Comparison of ENCODE assay signal across 8 mouse cellular contexts in the genomic region with DNA sequence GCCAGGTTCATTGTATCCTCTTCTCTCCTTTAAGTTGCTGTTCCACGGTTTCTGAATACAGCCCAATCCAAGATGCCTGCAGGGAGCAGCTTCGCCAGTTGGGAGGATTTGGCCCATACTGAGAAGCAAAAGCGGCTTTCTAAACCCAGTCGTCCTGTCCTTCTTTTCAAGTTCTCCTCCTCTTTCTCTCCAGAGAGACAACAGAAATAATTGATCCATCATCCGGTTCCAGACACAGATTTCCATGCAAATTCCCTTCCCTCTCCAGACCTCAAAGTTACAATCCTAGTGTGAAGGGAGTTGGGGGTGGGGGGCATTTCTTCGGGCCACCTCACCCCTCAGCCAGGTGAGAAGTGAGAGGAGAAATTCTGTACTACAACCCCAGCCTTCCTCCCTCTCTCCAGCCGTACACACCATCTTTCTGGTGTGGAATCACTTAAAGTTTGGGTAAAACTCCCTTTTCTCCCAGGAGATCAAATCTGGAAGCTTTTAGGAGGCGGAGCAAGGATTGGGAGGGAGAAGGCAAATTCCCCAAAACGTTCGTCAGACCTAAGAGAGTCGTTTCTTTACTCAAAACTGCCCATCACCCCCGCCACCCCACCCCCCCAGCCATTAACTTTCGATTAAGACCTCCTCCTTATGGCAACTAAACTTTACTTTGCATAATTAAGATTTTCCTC. TPM values are rescaled to one million over a fixed set of nuclear protein-coding genes. Genes with fewer than 3 reads are reported as not detected.
DNase-seq lines count a peak whose midpoint lies in the region; ATAC-seq lines count a peak whose summit lies in the region.

No protein-coding gene starts in this region.

- peak; percentile 52 for DNase-seq in forebrain, embryonic 14.5 days (ENCODE audit: low spot score)
- no peak for DNase-seq in neural tube, embryonic 11.5 days (ENCODE audit: low spot score)
- DNase-seq in layer of hippocampus, adult 9-11 months: no peak
- no peak for DNase-seq in natural killer cell, adult 2 months (ENCODE audit: low spot score in 2 of 2)
- no peak for DNase-seq in layer of hippocampus, adult 11-12 months (ENCODE audit: low spot score)

- peak overlapping the region; percentile 54; the same call in 1 of the 2 replicates for H3K9ac ChIP-seq in forebrain, embryonic 14.5 days (ENCODE audit: low read length)
- H3K9ac ChIP-seq in intestine, embryonic 16.5 days (ENCODE audit: low read depth, low read length): peak overlapping the region; percentile 63
- peak overlapping the region; percentile 61 for H3K9ac ChIP-seq in neural tube, embryonic 11.5 days (ENCODE audit: low read length)

- H3K27ac ChIP-seq in forebrain, embryonic 14.5 days (ENCODE audit: low read depth, low read length): peak overlapping the region; percentile 99
- H3K27ac ChIP-seq in intestine, embryonic 16.5 days (ENCODE audit: low read length): peak overlapping the region; percentile 91
- H3K27ac ChIP-seq in neural tube, embryonic 11.5 days (ENCODE audit: low read depth, low read length): peak overlapping the region; percentile 98

- under 1% methylated on average over 13 of the region's 13 CpGs for WGBS in forebrain, embryonic 14.5 days
- WGBS in intestine, embryonic 16.5 days: 10% methylated on average over 13 of the region's 13 CpGs
- 2% methylated on average over 13 of the region's 13 CpGs for WGBS in neural tube, embryonic 11.5 days

- H3K4me1 ChIP-seq in megakaryocyte, embryonic 14.5 days: peaks cover 35% of the 10 kb centered on the region
- peaks cover under 1% of the 10 kb centered on the region for H3K4me1 ChIP-seq in forebrain, embryonic 14.5 days (ENCODE audit: control insufficient read depth, insufficient read depth, low read length)
- H3K4me1 ChIP-seq in intestine, embryonic 16.5 days (ENCODE audit: control insufficient read depth, insufficient read depth, low read length): peaks cover 5% of the 10 kb centered on the region
- peaks cover 2% of the 10 kb centered on the region; the same call in 1 of the 2 replicates for H3K4me1 ChIP-seq in neural tube, embryonic 11.5 days (ENCODE audit: control insufficient read depth, insufficient read depth, low read length)

- peak overlapping the region; percentile 60 for H3K4me2 ChIP-seq in forebrain, embryonic 14.5 days (ENCODE audit: low read length)
- H3K4me2 ChIP-seq in intestine, embryonic 16.5 days (ENCODE audit: low read depth, low read length): peak overlapping the region; percentile 78
- peak overlapping the region; percentile 83 for H3K4me2 ChIP-seq in neural tube, embryonic 11.5 days (ENCODE audit: low read depth)

- no peaks in the 10 kb centered on the region for H3K36me3 ChIP-seq in megakaryocyte, embryonic 14.5 days (replicated peaks; ENCODE audit: low read length)
- no peaks in the 10 kb centered on the region for H3K36me3 ChIP-seq in forebrain, embryonic 14.5 days (ENCODE audit: control insufficient read depth, insufficient read depth, low read length)
- no peaks in the 10 kb centered on the region for H3K36me3 ChIP-seq in intestine, embryonic 16.5 days (ENCODE audit: control insufficient read depth, insufficient read depth, low read length)
- H3K36me3 ChIP-seq in neural tube, embryonic 11.5 days (ENCODE audit: control insufficient read depth, insufficient read depth, low read length): no peaks in the 10 kb centered on the region

- peak overlapping the region; percentile 90 for H3K4me3 ChIP-seq in megakaryocyte, embryonic 14.5 days (replicated peaks)
- H3K4me3 ChIP-seq in forebrain, embryonic 14.5 days (ENCODE audit: low read depth, low read length): peak overlapping the region; percentile 91
- peak overlapping the region; percentile 72 for H3K4me3 ChIP-seq in intestine, embryonic 16.5 days (ENCODE audit: low read length)
- peak overlapping the region; percentile 77 for H3K4me3 ChIP-seq in neural tube, embryonic 11.5 days (ENCODE audit: low read depth, low read length)

- H3K9me3 ChIP-seq in megakaryocyte, embryonic 14.5 days: peaks cover 10% of the 10 kb centered on the region
- no peaks in the 10 kb centered on the region for H3K9me3 ChIP-seq in forebrain, embryonic 14.5 days (replicated peaks; ENCODE audit: control insufficient read depth, low read length)
- H3K9me3 ChIP-seq in intestine, embryonic 16.5 days (ENCODE audit: control insufficient read depth, low read length): no peaks in the 10 kb centered on the region
- H3K9me3 ChIP-seq in neural tube, embryonic 11.5 days (ENCODE audit: control insufficient read depth, low read length): no peaks in the 10 kb centered on the region

- ATAC-seq in megakaryocyte, adult 5-6 weeks (ENCODE audit: poor library complexity, severe bottlenecking): no peak
- no peak; the same call in 1 of the 2 replicates for ATAC-seq in forebrain, embryonic 14.5 days
- ATAC-seq in intestine, embryonic 16.5 days: no peak
- ATAC-seq in neural tube, embryonic 11.5 days (ENCODE audit: insufficient read depth, low FRiP score, low TSS enrichment): no peak

- H3K27me3 ChIP-seq in megakaryocyte, embryonic 14.5 days (replicated peaks): peaks cover 61% of the 10 kb centered on the region
- no peaks in the 10 kb centered on the region for H3K27me3 ChIP-seq in forebrain, embryonic 14.5 days (replicated peaks; ENCODE audit: control insufficient read depth, insufficient read depth, low read length)
- H3K27me3 ChIP-seq in intestine, embryonic 16.5 days (replicated peaks; ENCODE audit: control insufficient read depth, insufficient read depth, low read length): peaks cover 9% of the 10 kb centered on the region
- no peaks in the 10 kb centered on the region for H3K27me3 ChIP-seq in neural tube, embryonic 11.5 days (ENCODE audit: control insufficient read depth, insufficient read depth, low read length)

RNA-seq across cellular contexts. Expression of a gene that starts 1.2 kb away (rescaled TPM):
- 1.2 and 3.1 TPM in 2 replicates for polyA plus RNA-seq in megakaryocyte, embryonic 14.5 days (2012; ENCODE audit: insufficient read depth, low replicate concordance)
- total RNA-seq in megakaryocyte, adult 5-6 weeks (2015): not detected in 2 replicates
- not detected in 2 replicates for total RNA-seq in megakaryocyte, adult 5-6 weeks (2017)
- 18.6 and 19.2 TPM in 2 replicates for polyA plus RNA-seq in forebrain, embryonic 14.5 days (2014; fragmentation: Nextera tagmentation; extraction: Ambion mirVana)
- 9.4 and 9.8 TPM in 2 replicates for polyA plus RNA-seq in intestine, embryonic 16.5 days (2015; fragmentation: Nextera tagmentation; extraction: Ambion mirVana)
- 37.3 and 40.4 TPM in 2 replicates for polyA plus RNA-seq in neural tube, embryonic 11.5 days (2014; fragmentation: Nextera tagmentation; extraction: Ambion mirVana)

RNA-seq across cellular contexts. Expression of a gene that starts 23.7 kb away (rescaled TPM):
- not detected in 2 replicates for polyA plus RNA-seq in megakaryocyte, embryonic 14.5 days (2012; ENCODE audit: insufficient read depth, low replicate concordance)
- not detected in 2 replicates for total RNA-seq in megakaryocyte, adult 5-6 weeks (2015)
- not detected in 2 replicates for total RNA-seq in megakaryocyte, adult 5-6 weeks (2017)
- polyA plus RNA-seq in forebrain, embryonic 14.5 days (2014; fragmentation: Nextera tagmentation; extraction: Ambion mirVana): 6.8 and 9.8 TPM in 2 replicates
- 14.9 and 15.8 TPM in 2 replicates for polyA plus RNA-seq in intestine, embryonic 16.5 days (2015; fragmentation: Nextera tagmentation; extraction: Ambion mirVana)
- 7.1 and 9.9 TPM in 2 replicates for polyA plus RNA-seq in neural tube, embryonic 11.5 days (2014; fragmentation: Nextera tagmentation; extraction: Ambion mirVana)

RNA-seq across cellular contexts. Expression of a gene that starts 46.8 kb away (rescaled TPM):
- 5.7 and 12.6 TPM in 2 replicates for polyA plus RNA-seq in megakaryocyte, embryonic 14.5 days (2012; ENCODE audit: insufficient read depth, low replicate concordance)
- 18.9 and 19.8 TPM in 2 replicates for total RNA-seq in megakaryocyte, adult 5-6 weeks (2015)
- total RNA-seq in megakaryocyte, adult 5-6 weeks (2017): 21.3 and 31.3 TPM in 2 replicates
- 32.6 and 47.7 TPM in 2 replicates for polyA plus RNA-seq in forebrain, embryonic 14.5 days (2014; fragmentation: Nextera tagmentation; extraction: Ambion mirVana)
- polyA plus RNA-seq in intestine, embryonic 16.5 days (2015; fragmentation: Nextera tagmentation; extraction: Ambion mirVana): 31.7 and 34.5 TPM in 2 replicates
- 45.4 and 46.1 TPM in 2 replicates for polyA plus RNA-seq in neural tube, embryonic 11.5 days (2014; fragmentation: Nextera tagmentation; extraction: Ambion mirVana)
